Mouse (Mus musculus): ENCODE data around the gene Reep3.

Reep3 gene

DNA sequence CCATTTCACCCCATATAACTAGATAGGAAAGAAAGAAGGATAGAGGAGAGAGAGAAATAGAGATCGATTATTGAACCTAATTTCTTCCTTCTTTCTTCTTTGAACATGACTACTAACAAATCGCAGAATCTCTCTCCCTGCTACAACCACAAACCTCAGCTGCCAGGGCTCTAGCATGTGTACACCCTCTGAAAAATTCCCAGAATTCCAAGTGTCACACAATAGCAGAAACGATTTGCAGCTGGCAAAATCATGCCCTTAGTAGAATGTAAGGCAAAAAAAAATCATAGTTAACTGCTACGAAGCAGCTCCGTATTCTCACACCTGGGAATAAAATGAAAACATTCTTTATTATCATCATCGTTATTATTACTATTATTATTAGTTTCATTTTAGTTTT lies 122.9 kb downstream of the Reep3 start:
- in situ Hi-C loops (cut with MseI, MboI): no loop called here

DNA sequence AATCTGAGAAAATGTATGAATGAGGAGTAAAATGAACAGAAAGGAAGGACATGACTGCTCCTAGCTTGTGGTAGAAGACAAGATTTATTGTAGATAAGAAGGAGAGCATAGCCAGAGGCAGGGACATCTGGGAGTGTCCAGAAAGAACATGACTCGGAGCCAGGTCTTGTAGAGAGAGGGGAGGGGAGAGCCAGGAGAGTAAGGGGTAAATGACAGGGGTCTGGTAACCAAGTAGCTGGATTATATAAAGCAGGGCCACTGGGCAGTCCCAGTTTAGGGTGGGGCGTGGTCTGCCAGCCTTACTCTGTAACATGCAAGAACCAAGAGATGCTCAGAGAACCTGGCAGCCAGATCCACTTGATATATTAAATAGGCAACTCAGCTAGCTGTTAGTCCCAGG lies 123.5 kb downstream of the Reep3 start:
- in situ Hi-C loops (cut with MseI, MboI): no loop called here

GRCm38 (mm10) chr10:66970336-66971115 lies 126.2 kb downstream of the Reep3 start:
- in situ Hi-C loops (cut with MseI, MboI): no loop called here

DNA sequence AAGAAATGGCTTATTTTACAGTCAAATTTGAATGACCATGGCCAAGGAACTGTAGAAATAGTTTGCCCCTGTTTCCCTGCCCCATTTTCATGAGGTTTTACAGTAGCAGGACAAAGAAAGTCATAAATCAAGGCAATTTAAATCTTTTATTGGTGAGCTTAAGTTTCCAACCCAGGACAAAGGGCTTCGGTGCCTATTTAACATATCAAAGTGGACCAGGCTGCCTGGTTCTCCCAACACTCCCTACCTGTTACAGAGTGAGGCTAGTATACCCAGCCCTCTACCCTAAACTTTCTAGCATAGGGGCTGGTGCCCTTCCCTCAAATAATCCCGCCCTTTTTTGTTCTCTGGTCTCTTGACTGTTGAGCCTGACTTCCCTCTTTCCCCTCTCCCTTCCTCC lies 127.2 kb downstream of the Reep3 start:
- in situ Hi-C loops (cut with MseI, MboI): no loop called here

- in situ Hi-C loops (cut with MseI, MboI): no loop called here
These were observed 127.7 kb downstream of the Reep3 start for GRCm38 (mm10) chr10:66969081-66969480.

DNA sequence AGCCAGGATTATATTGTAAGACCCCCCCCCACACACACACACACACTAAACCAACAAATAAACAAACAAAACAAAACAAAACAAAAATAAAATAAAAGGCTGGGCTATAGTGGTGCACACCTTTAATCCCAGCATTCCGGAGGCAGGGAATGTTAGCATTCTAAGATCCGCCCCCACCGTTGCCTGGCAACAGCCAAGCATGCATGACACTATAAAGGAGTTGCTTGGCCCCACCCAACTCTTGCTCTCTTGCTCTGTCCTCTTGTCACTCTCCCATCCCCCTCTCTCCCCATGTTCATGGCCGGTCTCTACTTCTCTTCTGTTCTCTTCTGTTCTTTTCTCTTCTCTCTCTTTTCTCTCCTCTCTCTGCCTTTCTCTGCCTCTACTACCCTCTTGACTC lies 128.2 kb downstream of the Reep3 start:
- in situ Hi-C loops (cut with MseI, MboI): no loop called here

- in situ Hi-C loops (cut with MseI, MboI): no loop called here
These were observed 130.2 kb downstream of the Reep3 start for GRCm38 (mm10) chr10:66966391-66967109.

GRCm38 (mm10) chr10:66960136-66960535 lies 136.6 kb downstream of the Reep3 start:
- in situ Hi-C loops (cut with MseI, MboI): no loop called here

Measured in mouse trophoblast stem cell (cell line).